Mouse (Mus musculus) heart, embryonic 15.5 days (tissue): ENCODE measurements around the gene Tspan4. TPM values are rescaled to one million over a fixed set of nuclear protein-coding genes. Genes with fewer than 3 reads are reported as not detected.

Experiments
- ATAC-seq: fragments of 200-750 bp; cut with Nextera tagmentation; replicated peaks from 2 replicates; pipeline ENCODE4 v1.8.0; 2017; ENCODE audit warnings: low read depth, moderate TSS enrichment; ENCODE audit not compliant: insufficient number of reproducible peaks, insufficient read depth, low FRiP score
- H3K27ac ChIP-seq: fragments of 300-500 bp; sonication (generic); 2 replicates; pipeline ENCODE4 v1.5.1; 2015; ENCODE audit warnings: mild to moderate bottlenecking, inconsistent platforms
- H3K27me3 ChIP-seq: fragments of 300-500 bp; sonication (generic); 2 replicates; pipeline ENCODE4 v1.6.1; 2015; ENCODE audit warnings: inconsistent platforms
- H3K36me3 ChIP-seq: fragments of 300-500 bp; sonication (generic); 2 replicates; pipeline ENCODE4 v1.6.1; 2015; ENCODE audit warnings: mild to moderate bottlenecking, inconsistent platforms
- H3K4me1 ChIP-seq: fragments of 300-500 bp; sonication (generic); replicated peaks from 2 replicates; pipeline ENCODE4 v1.6.1; 2015; ENCODE audit warnings: inconsistent platforms
- H3K4me2 ChIP-seq: fragments of 300-500 bp; sonication (generic); 2 replicates; pipeline ENCODE4 v1.6.1; 2015; ENCODE audit warnings: inconsistent platforms, mild to moderate bottlenecking, moderate library complexity
- H3K4me3 ChIP-seq: fragments of 300-500 bp; sonication (generic); 2 replicates; pipeline ENCODE4 v1.5.1; 2015; ENCODE audit warnings: mild to moderate bottlenecking, inconsistent platforms
- H3K9ac ChIP-seq: fragments of 300-500 bp; sonication (generic); 2 replicates; pipeline ENCODE4 v1.6.1; 2015; ENCODE audit warnings: mild to moderate bottlenecking, inconsistent platforms
- H3K9me3 ChIP-seq: fragments of 300-500 bp; sonication (generic); replicated peaks from 2 replicates; pipeline ENCODE4 v1.6.1; 2016; ENCODE audit warnings: inconsistent platforms
- WGBS: fragments of 180-500 bp; shearing (Covaris S2); methylation state at CpG from one replicate; pipeline ENCODE4 v1.1.7; 2015; ENCODE audit warnings: mixed read lengths; 5-methylcytosine and 5-hydroxymethylcytosine counted together
- polyA plus RNA-seq: library from polyadenylated mRNA; unstranded; fragments of >200 nt; fragmentation: Nextera tagmentation; extraction: Ambion mirVana; gene quantifications from 2 replicates; pipeline ENCODE4 v1.2.1, GENCODE M21; 2015

Gene Tspan4
- polyA plus RNA-seq, 1 experiment from 2014 or later = 48.9 TPM

DNA sequence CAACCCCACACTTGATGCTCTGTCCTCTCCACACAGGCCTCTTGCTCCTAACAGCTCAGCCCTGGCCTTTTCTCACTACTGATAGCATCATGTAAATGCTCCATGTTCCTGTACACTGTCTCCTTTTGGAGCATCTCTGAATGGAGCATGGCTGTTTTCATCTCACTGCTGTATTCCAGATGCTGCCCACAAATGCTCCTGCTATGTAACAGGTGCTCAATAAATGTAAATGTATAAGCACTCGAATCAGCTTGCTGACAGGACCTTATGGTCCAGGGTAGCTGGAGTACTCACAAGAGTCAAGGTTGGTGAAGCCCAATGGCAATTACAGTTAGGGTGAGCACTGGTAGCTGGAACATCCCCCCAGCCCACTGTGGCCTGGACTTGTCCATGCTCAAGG is 3.8 kb upstream of the Tspan4 start:
- Histone ChIP-seq H3K27me3 (no peaks in the 10 kb centered on the region), H3K4me1 (peaks cover 58% of the 10 kb centered on the region), H3K4me3 (no peak overlapping the region), H3K9me3 (no peaks in the 10 kb centered on the region), H3K4me2 (no peak overlapping the region), H3K27ac (no peak overlapping the region), H3K36me3 (peaks cover 32% of the 10 kb centered on the region), H3K9ac (no peak overlapping the region)
- ATAC-seq = no peak
- 88% methylated on average over 1 of the region's 1 CpGs for WGBS

DNA sequence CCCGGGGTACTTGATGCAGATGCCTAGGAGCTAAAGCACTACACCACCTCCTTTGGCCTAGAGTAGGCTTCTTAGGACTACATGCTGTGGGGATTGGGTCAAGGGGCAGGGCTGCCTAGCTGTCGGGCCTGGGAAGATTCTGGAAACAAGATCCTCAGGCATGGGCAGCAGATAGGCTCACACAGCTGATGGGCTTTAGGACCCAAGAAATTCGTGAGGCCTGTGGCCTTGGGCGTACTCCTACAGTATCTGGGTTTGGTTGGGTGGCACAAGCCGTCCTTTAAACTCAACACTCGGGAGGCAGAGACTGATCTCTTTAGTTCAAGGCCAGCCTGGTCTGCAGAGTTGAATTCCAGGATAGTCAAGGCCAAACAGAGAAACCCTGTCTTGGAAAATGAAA is 2.8 kb upstream of the Tspan4 start:
- Histone ChIP-seq H3K9me3 (no peaks in the 10 kb centered on the region), H3K4me3 (no peak overlapping the region), H3K36me3 (peaks cover 32% of the 10 kb centered on the region), H3K4me2 (no peak overlapping the region), H3K27ac (no peak overlapping the region), H3K4me1 (peaks cover 60% of the 10 kb centered on the region), H3K27me3 (no peaks in the 10 kb centered on the region), H3K9ac (no peak overlapping the region)
- ATAC-seq = no peak
- 78% methylated on average over 6 of the region's 6 CpGs for WGBS

DNA sequence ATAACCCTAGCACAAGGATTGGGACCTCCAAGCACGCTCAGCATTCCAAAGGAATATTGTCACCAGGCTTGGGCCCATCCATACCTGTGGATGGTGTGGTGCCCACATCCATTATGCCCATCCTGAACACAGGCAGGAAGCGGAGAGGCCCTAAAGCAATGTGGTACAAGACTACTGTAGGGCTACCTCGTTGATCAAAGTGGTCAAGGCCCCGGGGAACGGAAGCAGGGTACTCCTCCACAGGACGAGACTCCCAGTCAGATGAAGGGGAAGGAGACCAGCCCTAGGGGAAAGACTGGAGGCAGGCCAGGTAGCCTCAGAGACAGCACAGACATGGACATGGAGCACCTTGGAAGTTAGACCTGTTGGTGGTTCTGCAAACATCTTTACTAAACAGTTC is 2.3 kb upstream of the Tspan4 start:
- WGBS = 78% methylated on average over 6 of the region's 6 CpGs
- Histone ChIP-seq H3K9ac (no peak overlapping the region), H3K4me3 (no peak overlapping the region), H3K27me3 (no peaks in the 10 kb centered on the region), H3K9me3 (no peaks in the 10 kb centered on the region), H3K27ac (no peak overlapping the region), H3K36me3 (peaks cover 32% of the 10 kb centered on the region), H3K4me2 (no peak overlapping the region), H3K4me1 (peaks cover 65% of the 10 kb centered on the region)
- no peak for ATAC-seq

DNA sequence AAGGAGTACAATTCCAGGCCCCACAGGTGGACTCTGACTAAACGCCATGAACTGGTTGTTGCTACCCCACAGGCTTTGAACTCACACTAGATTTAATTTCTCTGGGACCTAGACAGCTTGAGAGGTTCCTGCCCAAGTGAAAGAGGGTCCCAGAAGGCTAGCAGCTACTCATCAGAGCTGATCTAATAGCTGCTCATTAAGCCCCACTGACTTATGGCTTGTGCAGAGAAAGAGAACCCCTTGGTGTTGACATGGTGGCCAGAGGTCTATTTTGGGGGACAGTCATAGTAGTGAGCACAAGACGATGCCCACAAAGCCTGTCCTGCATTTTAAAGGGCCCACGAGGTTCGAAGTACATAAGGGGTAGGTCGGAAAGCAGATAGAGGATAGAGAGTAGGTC is 880 bp upstream of the Tspan4 start:
- peak overlapping the region; percentile 98 for H3K4me2 ChIP-seq
- peak overlapping the region; percentile 75 for H3K9ac ChIP-seq
- WGBS = 4% methylated on average over 5 of the region's 5 CpGs
- H3K9me3 ChIP-seq = no peaks in the 10 kb centered on the region
- H3K27me3 ChIP-seq = no peaks in the 10 kb centered on the region
- H3K4me3 ChIP-seq = peak overlapping the region; percentile 95
- H3K27ac ChIP-seq = no peak overlapping the region
- H3K36me3 ChIP-seq = peaks cover 32% of the 10 kb centered on the region
- ATAC-seq = no peak
- peaks cover 60% of the 10 kb centered on the region for H3K4me1 ChIP-seq

DNA sequence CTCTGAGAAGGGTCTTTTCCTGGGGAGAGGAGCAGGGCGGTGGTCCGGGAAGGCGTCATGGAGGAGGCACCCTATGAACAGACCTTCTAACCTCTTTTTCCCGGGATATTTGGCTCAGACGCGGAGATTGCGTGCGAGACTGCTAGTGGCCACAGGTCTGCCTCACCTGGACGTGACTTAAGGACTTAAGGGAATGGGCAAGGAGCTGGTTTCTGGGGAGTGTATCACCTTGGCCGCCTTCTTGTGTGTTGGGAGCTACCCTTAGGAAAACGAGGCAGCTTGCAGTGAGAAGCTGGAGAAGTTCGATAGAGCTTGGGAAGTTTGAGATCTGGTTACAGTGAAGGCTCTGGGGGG is 742 bp downstream of the Tspan4 start:
- WGBS = under 1% methylated on average over 12 of the region's 12 CpGs
- H3K4me3 ChIP-seq = peak overlapping the region; percentile 95
- H3K36me3 ChIP-seq = peaks cover 19% of the 10 kb centered on the region
- peak overlapping the region; percentile 75 for H3K9ac ChIP-seq
- peak overlapping the region; percentile 98 for H3K4me2 ChIP-seq
- H3K27me3 ChIP-seq = no peaks in the 10 kb centered on the region
- peak overlapping the region; percentile 99 for H3K27ac ChIP-seq
- peaks cover 54% of the 10 kb centered on the region for H3K4me1 ChIP-seq
- ATAC-seq = no peak
- no peaks in the 10 kb centered on the region for H3K9me3 ChIP-seq

DNA sequence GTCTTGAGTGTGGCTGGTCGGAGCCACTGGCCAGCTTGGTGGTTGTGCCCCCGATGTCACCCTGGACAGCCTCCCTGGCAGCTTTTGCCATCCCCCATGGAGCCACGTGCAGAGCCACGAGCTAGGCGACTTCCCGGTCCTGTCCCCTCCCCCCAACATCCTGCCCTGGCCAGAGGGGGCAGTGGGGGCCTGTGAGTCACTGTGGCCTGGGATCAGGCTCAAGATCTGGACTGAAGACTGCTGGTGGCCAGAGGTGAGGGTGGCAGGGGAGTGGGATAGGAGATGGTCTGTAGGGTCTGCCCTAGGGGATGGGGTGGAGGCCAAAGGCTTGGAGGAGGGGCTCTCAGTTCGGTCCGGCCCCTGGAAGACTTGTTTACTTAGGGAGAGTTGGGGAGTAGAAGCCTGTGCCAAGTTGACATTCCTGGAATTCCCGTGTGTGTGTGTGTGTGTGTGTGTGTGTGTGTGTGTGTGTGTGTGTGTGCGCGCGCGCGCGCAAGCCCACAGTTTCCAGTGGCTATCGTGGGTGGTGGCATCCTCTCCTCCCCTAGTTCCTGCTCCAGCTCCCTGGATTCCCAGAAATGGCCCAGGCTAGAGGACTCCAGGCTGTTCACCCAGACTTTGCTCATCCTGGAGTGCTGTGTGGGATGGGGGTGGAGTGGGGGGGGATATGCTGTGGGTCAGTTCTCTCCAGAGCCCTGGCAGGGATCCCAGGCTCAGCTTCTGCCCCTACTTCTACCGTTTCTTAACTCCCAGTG is 1.4 kb downstream of the Tspan4 start:
- under 1% methylated on average over 11 of the region's 17 CpGs for WGBS

DNA sequence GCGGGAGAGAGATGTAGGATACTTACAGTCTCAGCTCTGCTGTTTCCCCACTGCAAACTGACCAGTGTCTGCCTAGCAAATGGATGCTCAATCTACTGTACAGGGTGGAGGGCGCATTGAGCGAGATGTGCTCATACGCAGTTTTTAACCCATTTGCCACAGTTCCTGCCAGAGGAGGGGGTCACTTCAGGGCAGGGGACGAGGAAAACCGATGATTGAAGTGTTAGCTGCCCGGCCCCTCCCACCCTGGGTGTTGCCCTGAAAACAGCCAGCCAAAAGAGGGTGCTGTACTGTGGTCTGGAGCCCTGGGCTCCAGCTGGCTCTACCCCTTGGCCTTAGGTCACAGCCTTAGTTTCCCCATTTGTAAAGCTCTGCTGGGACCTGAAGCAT is 1.9 kb downstream of the Tspan4 start:
- Histone ChIP-seq H3K27me3 (no peaks in the 10 kb centered on the region), H3K36me3 (peaks cover 10% of the 10 kb centered on the region)
- 9% methylated on average over 7 of the region's 7 CpGs for WGBS

More for the DNA sequence above, 1.4 kb downstream of the Tspan4 start:
- peak; percentile 65 for ATAC-seq
- Histone ChIP-seq H3K4me2 (peak overlapping the region; percentile 98), H3K4me1 (peaks cover 60% of the 10 kb centered on the region), H3K4me3 (peak overlapping the region; percentile 95), H3K36me3 (peaks cover 12% of the 10 kb centered on the region), H3K9me3 (no peaks in the 10 kb centered on the region), H3K9ac (peak overlapping the region; percentile 75), H3K27me3 (no peaks in the 10 kb centered on the region), H3K27ac (peak overlapping the region; percentile 99)

DNA sequence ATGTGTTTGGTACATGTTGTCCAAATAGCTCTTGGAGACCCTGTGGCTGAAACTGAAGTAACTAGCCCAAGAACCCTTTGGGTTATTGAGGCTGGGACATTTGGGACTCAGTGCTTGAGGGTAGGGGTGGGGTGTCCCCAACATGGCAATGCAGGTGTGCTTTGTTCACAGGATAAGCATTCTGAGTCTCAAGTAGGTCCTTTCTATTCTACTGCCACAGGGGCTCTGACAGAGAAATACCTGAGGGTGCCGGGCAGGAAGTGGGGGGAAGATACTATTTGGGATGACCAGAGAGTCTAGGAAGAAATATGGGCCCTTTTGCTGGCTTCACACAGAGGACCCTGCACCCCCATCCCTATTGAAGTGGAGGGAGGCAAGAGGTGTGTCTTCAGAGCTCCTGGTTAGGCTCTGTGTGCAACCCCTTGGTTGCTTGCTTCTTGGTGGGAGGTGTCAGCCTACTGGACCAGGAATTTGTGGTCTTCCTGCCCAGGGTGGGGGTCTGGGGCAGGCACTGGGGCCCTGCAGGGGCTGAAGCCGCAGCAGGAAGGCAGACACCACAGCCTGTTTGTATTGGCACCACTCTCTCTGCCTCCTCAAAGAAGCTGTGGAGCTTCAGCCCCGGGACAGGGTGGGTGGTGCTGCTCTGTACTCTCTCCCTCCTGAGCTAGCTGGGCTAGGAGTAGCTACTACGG is 2.7 kb downstream of the Tspan4 start:
- 32% methylated on average over 4 of the region's 4 CpGs for WGBS
- peaks cover 72% of the 10 kb centered on the region for H3K4me1 ChIP-seq

More for the DNA sequence above, 1.9 kb downstream of the Tspan4 start:
- H3K9me3 ChIP-seq = no peaks in the 10 kb centered on the region
- peak overlapping the region; percentile 98 for H3K4me2 ChIP-seq
- peak overlapping the region; percentile 95 for H3K4me3 ChIP-seq
- peak overlapping the region; percentile 99 for H3K27ac ChIP-seq
- no peak for ATAC-seq
- peak overlapping the region; percentile 43 for H3K9ac ChIP-seq
- H3K4me1 ChIP-seq = peaks cover 66% of the 10 kb centered on the region

DNA sequence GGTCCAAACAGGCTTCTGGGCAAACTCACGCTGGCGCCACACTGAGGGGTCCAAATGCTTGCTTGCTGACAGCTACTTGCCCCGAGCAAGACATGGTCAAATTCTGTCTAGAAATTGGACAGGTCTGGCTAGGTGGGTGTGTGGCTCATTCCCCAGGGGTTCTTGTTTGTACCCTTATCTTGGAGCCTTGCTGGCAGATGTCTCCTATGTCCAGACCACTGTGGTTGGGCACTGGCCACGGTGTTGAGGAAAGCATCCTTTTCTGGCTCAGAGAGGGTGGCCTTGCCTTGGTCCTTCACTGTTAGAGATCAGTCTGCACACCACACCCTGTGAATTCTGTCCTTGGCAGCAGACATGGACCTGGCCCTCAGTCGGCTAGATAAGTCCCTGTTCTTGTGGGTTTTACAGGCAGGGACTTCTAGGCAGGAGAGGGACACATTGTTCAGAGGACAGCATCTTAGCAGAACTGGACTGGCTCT is 3.3 kb downstream of the Tspan4 start:
- Histone ChIP-seq H3K27ac (peak overlapping the region; percentile 99), H3K9me3 (no peaks in the 10 kb centered on the region), H3K4me3 (no peak overlapping the region), H3K36me3 (no peaks in the 10 kb centered on the region), H3K9ac (peak overlapping the region; percentile 11; the same call in 1 of the 2 replicates), H3K4me1 (peaks cover 74% of the 10 kb centered on the region), H3K4me2 (peak overlapping the region; percentile 98), H3K27me3 (no peaks in the 10 kb centered on the region)
- WGBS = 48% methylated on average over 5 of the region's 5 CpGs
- ATAC-seq = no peak

More for the DNA sequence above, 2.7 kb downstream of the Tspan4 start:
- Histone ChIP-seq H3K4me3 (peak overlapping the region; percentile 95; the same call in 1 of the 2 replicates), H3K36me3 (peaks cover 2% of the 10 kb centered on the region), H3K4me2 (peak overlapping the region; percentile 98), H3K9ac (peak overlapping the region; percentile 11; the same call in 1 of the 2 replicates), H3K27ac (peak overlapping the region; percentile 99), H3K27me3 (no peaks in the 10 kb centered on the region), H3K9me3 (no peaks in the 10 kb centered on the region)
- no peak for ATAC-seq

DNA sequence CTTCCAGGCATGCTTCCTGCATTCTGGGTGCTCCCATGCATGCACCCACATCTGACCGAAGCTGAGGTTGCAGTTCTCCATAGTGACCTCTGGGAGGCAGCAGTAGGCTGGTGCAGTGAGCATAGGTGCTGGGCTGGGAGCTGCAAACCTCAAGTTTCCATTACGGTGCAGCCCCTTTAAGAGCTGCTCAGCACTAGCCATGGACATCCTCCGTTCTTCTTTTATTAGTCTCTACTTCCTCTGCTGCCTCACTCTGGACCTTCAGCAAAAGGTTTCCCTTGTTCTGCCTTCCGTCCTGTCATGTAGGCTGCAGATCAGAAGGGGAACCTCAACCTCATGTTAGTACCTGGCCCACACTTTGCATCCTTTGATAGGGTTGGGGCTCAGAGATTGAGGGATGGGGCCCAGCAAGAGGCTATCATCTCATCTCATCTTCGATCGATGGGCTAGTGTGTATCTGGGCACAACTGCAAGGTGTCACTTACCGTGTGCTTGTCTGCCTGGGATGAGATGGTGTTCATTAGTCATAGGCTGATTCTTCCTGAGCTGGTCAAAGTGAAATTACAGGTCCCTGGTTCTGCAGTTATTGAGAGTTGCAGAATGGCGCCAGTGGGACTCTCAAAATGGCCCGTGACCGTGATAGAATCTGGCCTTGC is 5.9 kb downstream of the Tspan4 start:
- H3K36me3 ChIP-seq = no peaks in the 10 kb centered on the region
- no peaks in the 10 kb centered on the region for H3K9me3 ChIP-seq
- H3K27ac ChIP-seq = no peak overlapping the region
- whole genome bisulfite sequencing = 12% methylated on average over 10 of the region's 10 CpGs
- peak overlapping the region; percentile 66 for H3K4me3 ChIP-seq
- no peaks in the 10 kb centered on the region for H3K27me3 ChIP-seq
- 0 out of 2 replicates have a peak, but pooled peaks have one; percentile 15 for ATAC-seq
- no peak overlapping the region for H3K9ac ChIP-seq
- peak overlapping the region; percentile 100 for H3K4me2 ChIP-seq
- peaks cover 63% of the 10 kb centered on the region for H3K4me1 ChIP-seq
